Mouse (Mus musculus): ENCODE data around the gene Vwa7. TPM values are rescaled to one million over a fixed set of nuclear protein-coding genes. Genes with fewer than 3 reads are reported as not detected.
"Not testable (repeated sequence)": the region's sequence is repeated elsewhere in the genome, so short reads cannot be mapped to it uniquely, and the experiment has no call there.

Gene Vwa7
- polyA plus RNA-seq, 1 experiment from 2014 or later = 0.15 TPM

DNA sequence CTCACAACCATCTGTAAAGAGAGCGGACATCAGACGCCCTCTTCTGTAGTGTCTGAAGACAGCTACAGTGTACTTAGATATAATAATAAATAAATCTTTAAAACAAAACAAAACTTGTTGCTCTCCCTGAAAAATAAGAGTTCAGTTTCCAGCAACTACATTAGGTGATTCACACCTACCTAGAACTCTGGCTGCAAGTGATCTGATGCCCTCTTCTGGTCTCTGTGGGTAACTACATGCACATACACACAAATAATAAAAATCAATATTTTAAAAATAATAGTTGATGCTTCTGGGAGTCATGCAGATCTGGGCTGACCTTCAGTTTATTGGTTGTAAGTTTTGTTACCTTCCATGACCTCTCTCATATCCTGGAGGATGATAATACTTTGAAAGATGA is 32.2 kb upstream of the Vwa7 start:
- no peak for DNase-seq (ENCODE audit: low spot score)
- peaks cover 50% of the 10 kb centered on the region for H3K36me3 ChIP-seq
- 78% methylated on average over 2 of the region's 2 CpGs for WGBS
- H3K4me3 ChIP-seq = no peak overlapping the region
- no peaks in the 10 kb centered on the region for H3K9me3 ChIP-seq (replicated peaks)
- peaks cover 16% of the 10 kb centered on the region for H3K4me1 ChIP-seq
- no peaks in the 10 kb centered on the region for H3K27me3 ChIP-seq (ENCODE audit: low read depth, poor library complexity, severe bottlenecking)
- no peak overlapping the region for H3K27ac ChIP-seq

DNA sequence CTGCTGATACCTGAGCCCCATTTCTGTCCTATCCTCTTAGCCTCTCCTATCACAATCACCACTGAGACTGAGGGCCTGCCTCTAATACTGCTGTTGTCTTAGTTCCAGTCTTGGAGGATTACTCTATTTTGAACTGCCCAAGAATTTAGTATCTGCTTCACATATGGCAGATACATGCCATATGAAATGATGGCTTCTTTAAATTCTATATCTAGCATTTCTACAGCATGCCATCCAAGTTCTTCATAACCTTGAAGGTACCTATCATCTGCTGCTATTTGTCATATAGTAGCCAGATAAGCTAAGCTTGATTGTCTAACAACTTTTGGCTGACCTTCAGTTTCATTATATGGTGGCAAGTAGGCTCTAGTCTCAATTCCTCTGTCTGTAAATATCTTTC is 21.6 kb upstream of the Vwa7 start:
- Histone ChIP-seq H3K36me3 (peaks cover 78% of the 10 kb centered on the region), H3K4me3 (no peak overlapping the region), H3K27me3 (ENCODE audit: low read depth, poor library complexity, severe bottlenecking) (no peaks in the 10 kb centered on the region), H3K4me1 (peaks cover 17% of the 10 kb centered on the region), H3K9me3 (replicated peaks) (no peaks in the 10 kb centered on the region), H3K27ac (no peak overlapping the region)
- DNase-seq (ENCODE audit: low spot score) = no peak

DNA sequence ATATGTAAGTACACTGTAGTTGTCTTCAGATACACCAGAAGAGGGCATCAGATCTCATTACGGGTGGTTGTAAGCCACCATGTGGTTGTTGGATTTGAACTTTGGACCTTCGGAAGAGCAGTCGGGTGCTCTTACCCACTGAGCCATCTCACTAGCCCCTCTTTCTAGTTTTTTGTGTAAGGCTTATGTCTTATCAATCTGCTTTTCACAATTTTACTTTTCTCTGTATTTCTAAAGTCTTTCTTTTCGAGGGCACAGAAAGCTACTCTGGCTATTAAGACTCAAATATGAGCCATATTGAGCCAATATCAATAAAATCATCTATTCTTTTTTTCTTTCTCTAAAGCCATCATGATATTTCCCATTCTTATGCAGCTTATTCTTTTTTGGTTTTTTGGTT is 21.2 kb upstream of the Vwa7 start:
- H3K36me3 ChIP-seq = peaks cover 75% of the 10 kb centered on the region
- not testable (repeated sequence) for H3K27me3 ChIP-seq (ENCODE audit: low read depth, poor library complexity, severe bottlenecking)
- 96% methylated on average over 4 of the region's 4 CpGs for WGBS

DNA sequence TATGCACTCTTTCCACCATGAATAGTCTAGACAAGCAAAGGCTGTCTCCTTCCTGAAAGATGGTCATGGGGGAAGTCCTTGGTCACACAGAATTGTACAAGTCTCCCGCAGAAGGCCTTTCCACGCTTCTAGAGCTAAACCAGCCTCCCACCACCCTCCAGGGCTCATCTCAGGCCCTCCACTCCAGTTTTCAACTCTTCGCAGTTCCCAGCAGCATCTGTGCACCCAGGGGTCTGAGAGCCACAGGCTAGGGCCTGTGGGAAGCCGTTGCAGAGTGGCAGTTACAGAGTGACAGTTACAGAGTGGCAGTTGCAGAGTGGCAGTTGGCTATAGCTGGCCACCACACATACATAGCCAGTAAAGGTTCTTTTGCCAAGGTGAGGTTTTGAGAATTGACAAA is 20.5 kb upstream of the Vwa7 start:
- WGBS = 98% methylated on average over 4 of the region's 4 CpGs
- H3K36me3 ChIP-seq = peaks cover 68% of the 10 kb centered on the region
- not testable (repeated sequence) for DNase-seq (ENCODE audit: low spot score)

More for the DNA sequence above, 21.2 kb upstream of the Vwa7 start:
- not testable (repeated sequence) for H3K27ac ChIP-seq; DNase-seq (ENCODE audit: low spot score); H3K9me3 ChIP-seq (replicated peaks); H3K4me3 ChIP-seq
- peaks cover 21% of the 10 kb centered on the region for H3K4me1 ChIP-seq

DNA sequence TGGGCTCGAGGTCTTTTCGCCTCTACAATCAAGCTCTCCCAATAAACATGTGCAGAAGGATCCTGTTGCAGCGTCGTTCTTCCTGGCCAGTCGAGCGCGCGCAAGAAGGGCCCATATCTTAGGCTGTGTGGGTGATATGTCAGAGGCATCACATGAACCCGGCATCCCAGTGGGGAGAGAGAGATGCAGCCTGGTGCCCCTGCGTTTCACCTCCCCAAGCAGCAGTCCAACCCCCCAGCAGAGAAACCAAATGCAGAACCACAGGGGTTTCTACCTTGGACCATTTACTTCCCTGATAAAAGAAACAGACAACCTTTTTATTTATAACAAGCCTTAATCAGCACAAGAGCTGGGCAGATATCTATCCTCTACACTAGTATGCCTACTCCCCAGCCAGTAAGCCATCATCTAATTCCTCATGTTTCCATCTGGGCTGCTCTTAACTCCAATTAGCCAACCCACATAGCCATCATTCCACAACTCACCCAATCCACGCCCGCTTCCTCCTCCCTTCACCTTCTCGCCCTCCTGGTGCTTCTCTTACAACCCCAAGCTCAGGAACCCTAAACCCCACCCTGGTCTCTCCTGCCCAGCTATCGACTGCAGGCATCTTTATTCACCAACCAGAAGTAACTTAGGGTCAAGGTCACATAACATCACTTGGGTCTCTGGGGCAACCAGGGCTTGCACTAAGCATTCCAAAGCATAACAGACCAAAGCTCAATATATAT is 19.8 kb upstream of the Vwa7 start:
- no peak for DNase-seq (ENCODE audit: low spot score)
- Histone ChIP-seq H3K27me3 (ENCODE audit: low read depth, poor library complexity, severe bottlenecking) (no peaks in the 10 kb centered on the region), H3K4me3 (0 out of 2 replicates have a peak overlapping the region, but pooled peaks have one; percentile 13), H3K4me1 (peaks cover 25% of the 10 kb centered on the region), H3K27ac (no peak overlapping the region), H3K36me3 (peaks cover 61% of the 10 kb centered on the region), H3K9me3 (replicated peaks) (no peaks in the 10 kb centered on the region)
- 93% methylated on average over 12 of the region's 14 CpGs for WGBS

More for the DNA sequence above, 20.5 kb upstream of the Vwa7 start:
- H3K9me3 ChIP-seq (replicated peaks); H3K4me3 ChIP-seq; H3K27me3 ChIP-seq (ENCODE audit: low read depth, poor library complexity, severe bottlenecking); H3K27ac ChIP-seq: not testable (repeated sequence)
- peaks cover 25% of the 10 kb centered on the region for H3K4me1 ChIP-seq

DNA sequence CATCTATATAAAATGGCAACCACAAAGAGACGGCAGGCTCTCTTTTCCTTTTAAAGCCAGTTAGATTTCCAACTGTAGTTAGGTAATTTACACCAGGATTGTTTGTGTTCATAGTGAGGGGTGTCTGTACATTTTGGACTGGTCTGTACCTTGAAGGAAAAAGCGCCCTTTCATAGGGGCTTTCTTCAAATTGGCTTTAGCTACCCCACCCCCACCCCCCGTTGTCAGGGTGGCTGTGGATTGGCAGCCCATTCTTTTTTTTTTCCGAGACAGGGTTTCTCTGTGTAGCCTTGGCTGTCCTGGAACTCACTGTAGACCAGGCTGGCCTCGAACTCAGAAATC is 19.3 kb upstream of the Vwa7 start:
- Histone ChIP-seq H3K4me1 (peaks cover 26% of the 10 kb centered on the region), H3K36me3 (peaks cover 56% of the 10 kb centered on the region), H3K4me3 (0 out of 2 replicates have a peak overlapping the region, but pooled peaks have one; percentile 13), H3K27me3 (ENCODE audit: low read depth, poor library complexity, severe bottlenecking) (no peaks in the 10 kb centered on the region), H3K9me3 (replicated peaks) (no peaks in the 10 kb centered on the region), H3K27ac (no peak overlapping the region)
- DNase-seq (ENCODE audit: low spot score) = no peak
- 93% methylated on average over 5 of the region's 5 CpGs for WGBS

DNA sequence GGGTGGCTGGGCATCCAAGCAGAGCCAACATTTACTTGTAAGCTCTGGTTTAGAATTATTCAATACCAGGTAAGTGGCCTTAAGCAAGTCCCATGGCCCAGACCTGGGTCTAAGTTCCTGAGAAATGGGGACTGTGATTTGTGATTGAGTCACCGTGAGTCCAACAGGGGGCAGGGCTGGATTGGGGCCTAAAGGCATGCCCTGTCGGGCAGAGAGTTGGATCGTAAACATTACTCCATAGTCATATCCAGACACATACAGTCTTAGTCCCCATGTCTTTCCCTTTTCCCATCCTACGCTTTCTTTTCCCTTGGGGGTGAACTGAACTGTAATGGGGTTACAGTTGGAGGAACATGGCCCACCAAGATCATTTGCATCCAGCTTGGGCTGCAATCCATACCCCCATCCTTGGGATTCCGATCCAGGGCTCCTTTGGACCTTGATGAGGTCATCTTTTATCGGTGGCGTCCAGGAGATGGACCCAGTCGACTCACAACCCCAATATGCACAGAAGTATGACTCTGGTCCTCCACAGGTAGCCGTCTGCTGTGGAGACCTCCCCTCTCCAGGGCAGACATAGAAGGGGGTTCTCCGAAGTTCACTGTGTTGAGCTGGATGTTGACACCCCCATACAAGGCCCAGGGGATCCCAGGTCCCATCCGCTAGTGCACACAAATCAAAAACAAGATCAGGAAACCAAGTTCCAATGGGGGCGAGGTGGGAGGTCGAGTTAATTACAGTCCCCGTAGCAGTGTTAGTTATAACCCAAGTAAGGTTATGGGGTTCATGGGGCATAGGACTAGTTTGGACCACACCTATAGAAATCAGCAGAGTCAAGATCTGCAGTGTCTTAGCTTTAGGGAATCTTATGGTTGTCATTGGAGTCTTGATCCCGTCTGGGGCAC is 17.6 kb upstream of the Vwa7 start:
- no peak for DNase-seq (ENCODE audit: low spot score)
- H3K4me3 ChIP-seq = peak overlapping the region; percentile 84; the same call in 1 of the 2 replicates
- peaks cover 54% of the 10 kb centered on the region for H3K36me3 ChIP-seq
- peaks cover 41% of the 10 kb centered on the region for H3K4me1 ChIP-seq
- H3K27ac ChIP-seq = peak overlapping the region; percentile 42; the same call in 1 of the 2 replicates
- no peaks in the 10 kb centered on the region for H3K9me3 ChIP-seq (replicated peaks)
- WGBS = 94% methylated on average over 15 of the region's 15 CpGs
- no peaks in the 10 kb centered on the region for H3K27me3 ChIP-seq (ENCODE audit: low read depth, poor library complexity, severe bottlenecking)

DNA sequence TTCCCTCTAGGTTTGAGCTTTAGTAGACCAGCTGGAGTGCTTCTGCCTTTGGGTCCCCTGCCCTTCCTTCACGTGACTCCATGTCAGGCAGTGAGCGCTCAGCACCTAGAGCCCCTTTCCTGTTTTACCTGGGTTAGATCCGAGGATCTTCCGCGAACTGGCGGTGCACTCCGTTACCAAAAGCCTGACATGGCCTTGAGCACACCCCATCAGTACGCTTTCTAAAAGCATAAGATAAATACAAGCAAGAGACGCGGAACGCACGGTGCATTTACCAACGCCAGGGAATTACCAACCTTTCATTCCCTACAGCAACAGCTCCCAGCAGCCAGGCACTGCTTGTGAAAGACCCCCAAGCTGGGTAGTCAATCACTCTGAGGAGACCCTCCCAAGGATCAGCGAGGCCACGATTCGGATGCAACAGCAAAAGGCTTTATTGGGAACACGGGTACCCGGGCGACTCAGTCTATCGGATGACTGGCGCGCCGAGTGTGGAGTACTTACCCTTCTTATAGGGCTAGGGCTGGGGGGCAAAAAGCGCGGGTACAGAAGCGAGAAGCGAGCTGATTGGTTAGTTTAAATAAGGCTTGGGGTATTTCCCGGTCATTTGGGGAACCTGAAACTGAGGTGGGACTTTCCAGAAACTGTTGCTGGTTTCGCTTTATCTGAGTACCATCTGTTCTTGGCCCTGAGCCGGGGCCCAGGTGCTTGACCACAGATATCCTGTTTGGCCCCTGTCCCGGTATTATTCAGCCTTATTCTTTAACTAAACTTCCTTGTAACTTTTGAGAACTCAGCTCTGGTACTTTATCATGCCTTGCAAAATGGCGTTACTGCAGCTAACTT is 16.3 kb upstream of the Vwa7 start:
- DNase-seq (ENCODE audit: low spot score) = peak; percentile 62
- Histone ChIP-seq H3K4me3 (peak overlapping the region; percentile 84), H3K27ac (peak overlapping the region; percentile 94), H3K36me3 (peaks cover 64% of the 10 kb centered on the region), H3K4me1 (peaks cover 41% of the 10 kb centered on the region)
- H3K27me3 ChIP-seq (ENCODE audit: low read depth, poor library complexity, severe bottlenecking); H3K9me3 ChIP-seq (replicated peaks): not testable (repeated sequence)
- WGBS = 31% methylated on average over 30 of the region's 32 CpGs

DNA sequence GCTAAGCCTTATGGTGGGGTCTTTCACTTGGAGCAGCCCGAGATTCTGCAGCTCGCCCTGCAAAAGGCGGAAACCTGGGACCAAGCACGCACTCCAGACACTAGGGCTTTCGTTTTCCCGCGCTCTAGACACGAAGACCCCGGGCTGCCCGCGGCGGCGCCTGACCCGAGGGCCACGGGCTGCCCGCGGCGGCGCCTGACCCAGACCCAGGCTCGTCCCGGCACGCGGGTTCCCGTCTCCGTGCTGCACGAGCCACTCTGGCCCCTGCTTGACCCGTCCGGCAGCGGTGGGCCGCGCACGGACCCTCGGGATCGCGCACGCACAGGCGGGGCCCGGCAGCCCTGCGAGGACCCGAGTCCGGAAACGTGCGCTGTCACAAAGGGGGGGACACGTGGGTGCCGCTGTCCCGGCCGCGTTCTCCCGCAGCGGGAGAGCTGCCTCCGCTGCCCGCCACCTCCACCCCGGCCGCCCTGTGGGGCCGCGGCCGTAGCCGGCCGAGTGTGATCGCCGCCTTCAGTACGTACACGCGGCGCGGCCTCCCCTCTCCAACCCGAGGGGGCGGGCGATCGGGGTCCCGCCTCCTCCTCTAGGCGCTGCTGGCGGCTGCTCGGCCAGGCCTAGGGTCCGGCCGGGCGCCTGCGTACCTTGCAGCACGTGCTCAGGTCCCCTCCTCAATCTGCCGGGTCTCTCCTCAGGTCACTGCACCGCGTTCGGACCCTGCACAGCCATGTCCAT is 15.5 kb upstream of the Vwa7 start, which contains the start of gene Vars:
Gene Vars (plus strand): TSS at position 271 of the 735 bp plus-strand sequence.
- peak; percentile 99 for DNase-seq (ENCODE audit: low spot score)
- H3K9me3 ChIP-seq (replicated peaks) = no peaks in the 10 kb centered on the region
- WGBS = under 1% methylated on average over 83 of the region's 83 CpGs
- H3K4me1 ChIP-seq = peaks cover 41% of the 10 kb centered on the region
- H3K36me3 ChIP-seq = peaks cover 65% of the 10 kb centered on the region
- H3K27me3 ChIP-seq (ENCODE audit: low read depth, poor library complexity, severe bottlenecking) = no peaks in the 10 kb centered on the region
- peak within 1 kb of the TSS; percentile 84 for H3K4me3 ChIP-seq
- peak within 1 kb of the TSS; percentile 94 for H3K27ac ChIP-seq

DNA sequence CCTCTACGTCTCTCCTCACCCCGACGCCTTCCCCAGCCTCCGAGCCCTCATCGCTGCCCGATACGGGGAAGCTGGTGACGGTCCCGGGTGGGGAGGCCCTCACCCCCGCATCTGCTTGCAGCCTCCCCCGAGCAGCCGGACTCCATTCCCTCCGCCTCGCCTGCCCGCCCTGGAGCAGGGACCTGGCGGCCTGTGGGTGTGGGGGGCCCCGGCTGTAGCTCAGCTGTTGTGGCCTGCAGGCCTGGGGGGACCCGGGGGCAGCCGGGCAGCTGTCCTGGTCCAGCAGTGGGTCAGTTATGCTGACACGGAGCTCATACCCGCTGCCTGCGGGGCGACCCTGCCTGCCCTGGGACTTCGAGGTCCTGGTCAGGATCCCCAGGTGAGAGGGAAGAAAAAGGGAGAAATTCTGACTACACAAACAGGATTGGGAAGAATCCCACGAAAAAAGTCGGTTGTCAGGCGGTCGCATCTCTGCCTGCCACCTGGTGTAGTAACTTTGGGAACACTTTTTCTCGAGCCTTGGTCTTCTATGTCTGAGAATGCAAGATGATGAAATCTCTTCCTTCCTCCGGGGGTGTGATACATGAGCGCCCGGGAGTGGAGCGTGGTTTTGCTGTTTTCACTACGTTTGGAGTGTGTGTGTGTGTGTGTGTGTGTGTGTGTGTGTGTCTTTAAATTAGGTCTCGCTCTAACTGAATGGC is 14.8 kb upstream of the Vwa7 start:
- Histone ChIP-seq H3K9me3 (replicated peaks) (no peaks in the 10 kb centered on the region), H3K4me1 (peaks cover 41% of the 10 kb centered on the region), H3K27me3 (ENCODE audit: low read depth, poor library complexity, severe bottlenecking) (no peaks in the 10 kb centered on the region), H3K27ac (peak overlapping the region; percentile 94), H3K4me3 (peak overlapping the region; percentile 84), H3K36me3 (peaks cover 66% of the 10 kb centered on the region)
- 1% methylated on average over 35 of the region's 35 CpGs for WGBS
- no peak for DNase-seq (ENCODE audit: low spot score)

DNA sequence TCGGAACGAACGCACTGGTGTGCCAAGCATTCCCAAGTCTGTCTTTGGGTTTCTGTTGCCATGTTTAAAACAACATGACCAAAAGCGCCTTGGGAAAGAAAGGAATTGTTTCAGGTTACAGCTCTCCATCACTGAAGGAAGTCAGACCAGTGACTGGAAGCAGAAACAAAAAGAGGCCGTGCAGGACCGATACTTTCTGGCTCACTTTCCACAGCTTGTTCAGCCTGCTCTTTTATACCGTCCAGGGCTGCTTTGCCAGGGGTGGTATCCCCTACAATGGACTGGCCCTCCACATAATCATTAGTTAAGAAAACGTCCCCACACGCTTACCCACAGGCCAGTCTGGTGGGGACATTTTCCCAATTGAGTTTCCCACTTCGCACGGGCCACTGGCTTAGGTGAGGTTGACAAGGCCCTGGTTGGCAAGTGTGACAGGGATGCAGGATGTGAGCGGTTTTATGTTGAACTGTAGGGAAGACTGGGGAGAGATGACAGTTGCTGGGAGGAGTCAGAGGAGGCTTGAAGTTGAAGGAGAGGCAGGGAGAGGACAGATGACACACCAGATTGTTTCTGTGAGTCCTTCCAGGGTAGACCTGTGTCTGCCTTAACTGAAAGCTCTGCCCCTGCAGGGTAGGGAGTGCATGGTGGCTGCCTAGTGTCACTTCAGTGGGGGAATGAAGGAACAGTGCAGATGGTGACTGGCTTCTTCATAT is 14.1 kb upstream of the Vwa7 start:
- H3K4me3 ChIP-seq = peak overlapping the region; percentile 84
- WGBS = 19% methylated on average over 12 of the region's 12 CpGs
- peaks cover 37% of the 10 kb centered on the region for H3K4me1 ChIP-seq
- no peaks in the 10 kb centered on the region for H3K27me3 ChIP-seq (ENCODE audit: low read depth, poor library complexity, severe bottlenecking)
- H3K9me3 ChIP-seq (replicated peaks) = no peaks in the 10 kb centered on the region
- no peak for DNase-seq (ENCODE audit: low spot score)
- H3K36me3 ChIP-seq = peaks cover 66% of the 10 kb centered on the region
- peak overlapping the region; percentile 94 for H3K27ac ChIP-seq
